Mouse (Mus musculus): Measurements from ENCODE around the gene 1500011B03Rik.

GRCm38 (mm10) chr5:114783405-114784163 lies 39.7 kb downstream of the 1500011B03Rik start:
- no peak for TF ChIP-seq POLR2A (IDR thresholded peaks at IDR 0.05; ENCODE audit: extremely low read depth, insufficient read depth, low read length)
- no peak for TF ChIP-seq CTCF (IDR thresholded peaks at IDR 0.05; ENCODE audit: extremely low read depth, insufficient read depth, low read length)

Measured in cortical plate, adult 2 months (tissue).